Mouse (Mus musculus) G1E (cell line): ENCODE results near the gene Gm10181. TPM values are rescaled to one million over a fixed set of nuclear protein-coding genes. Genes with fewer than 3 reads are reported as not detected.

Experiments used
- ATAC-seq: 2 replicates; pipeline ENCODE4 v1.8.0; 2016; ENCODE audit warnings: mild to moderate bottlenecking; ENCODE audit not compliant: insufficient number of reproducible peaks, poor library complexity, low FRiP score, severe bottlenecking; ENCODE audit errors: extremely low read depth
- DNase-seq: peaks from one replicate; pipeline ENCODE4 v3.0.0; 2012; ENCODE audit warnings: low spot score
- H3K27me3 ChIP-seq: 2 replicates; pipeline ENCODE4 v1.6.1; 2012; ENCODE audit warnings: mild to moderate bottlenecking, low read length, inconsistent platforms; ENCODE audit not compliant: insufficient read depth
- H3K36me3 ChIP-seq: replicated peaks from 2 replicates; pipeline ENCODE3; 2012; ENCODE audit warnings: mild to moderate bottlenecking, inconsistent platforms
- H3K4me1 ChIP-seq: 2 replicates; pipeline ENCODE4 v1.6.1; 2012; ENCODE audit warnings: low read depth, low read length, inconsistent platforms, mixed read lengths; ENCODE audit not compliant: insufficient read depth
- H3K4me3 ChIP-seq: 2 replicates; pipeline ENCODE4 v1.5.1; 2012; ENCODE audit warnings: low read depth, mild to moderate bottlenecking, inconsistent platforms, low read length, moderate library complexity, mixed read lengths
- H3K9me3 ChIP-seq: replicated peaks from 2 replicates; pipeline ENCODE4 v1.6.1; 2012; ENCODE audit warnings: inconsistent platforms
- CTCF ChIP-seq: IDR thresholded peaks from 2 replicates; pipeline ENCODE4 v1.5.1; 2012; ENCODE audit warnings: low read depth, low read length, inconsistent platforms, mixed read lengths
- GATA1 ChIP-seq: IDR thresholded peaks from 2 replicates; pipeline ENCODE4 v1.6.1; 2012; ENCODE audit warnings: borderline replicate concordance, low read length, inconsistent platforms, mixed read lengths
- GATA2 ChIP-seq: IDR thresholded peaks from 2 replicates; pipeline ENCODE4 v1.6.1; 2012; ENCODE audit warnings: low read depth, low read length, inconsistent platforms, borderline replicate concordance
- POLR2AphosphoS5 ChIP-seq: IDR thresholded peaks from 2 replicates; pipeline ENCODE4 v1.6.1; 2012; ENCODE audit warnings: low read depth, low read length, inconsistent platforms; ENCODE audit not compliant: insufficient replicate concordance
- TAL1 ChIP-seq: conservative IDR thresholded peaks from 2 replicates; pipeline ENCODE4 v1.6.1; 2012; ENCODE audit warnings: low read depth, low read length, inconsistent platforms, mixed read lengths
- polyA plus RNA-seq: library from polyadenylated mRNA; stranded (reverse); fragments of >175 nt; gene quantifications from 2 replicates; pipeline ENCODE4 v1.2.3, GENCODE M21; 2012
- total RNA-seq, 2 experiments: library from RNA; stranded (forward) in 1 of 2; stranded (reverse) in 1 of 2; fragments of 200-1000 nt in 1 of 2; fragments of >200 nt in 1 of 2; fragmentation: Nextera tagmentation in 1 of 2; gene quantifications; 2 replicates each; pipeline ENCODE4 v1.2.3; 2014 to 2017

The Gm10181 gene
- total and polyA plus RNA-seq, 3 experiments, result not detected

DNA sequence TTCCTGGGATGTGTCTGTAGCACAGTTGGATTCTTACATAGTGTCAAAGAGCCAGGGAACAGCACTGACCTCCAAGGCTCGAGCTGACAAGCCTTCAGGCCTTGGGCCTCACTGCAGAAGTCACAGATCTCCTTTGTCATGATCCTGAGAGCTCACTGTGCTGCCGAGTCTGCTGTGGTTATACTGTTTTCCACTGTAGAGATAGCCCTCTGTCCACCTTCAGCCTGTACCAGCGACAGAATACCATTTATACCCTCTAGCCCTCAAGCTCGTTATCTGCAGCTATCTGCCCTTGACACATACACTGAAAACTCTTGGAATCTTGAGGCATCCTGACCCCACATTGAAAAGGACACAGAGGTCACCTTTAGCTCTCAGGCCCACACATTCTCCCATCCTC lies 37.3 kb upstream of the Gm10181 start:
- H3K9me3 ChIP-seq, result no peaks in the 10 kb centered on the region
- H3K4me3 ChIP-seq, result no peak overlapping the region
- DNase-seq (no peak), ATAC-seq (no peak)
- no peak for TF ChIP-seq CTCF
- TF ChIP-seq GATA2, result no peak
- TF ChIP-seq POLR2AphosphoS5, result no peak
- peaks cover 4% of the 10 kb centered on the region; the same call in 1 of the 2 replicates for H3K27me3 ChIP-seq
- H3K4me1 ChIP-seq, result no peaks in the 10 kb centered on the region
- H3K36me3 ChIP-seq, result no peaks in the 10 kb centered on the region

- TF ChIP-seq GATA2 (no peak), TAL1 (no peak), GATA1 (no peak), POLR2AphosphoS5 (no peak), CTCF (no peak)
- H3K4me3 ChIP-seq, result no peak overlapping the region
- DNase-seq (no peak), ATAC-seq (no peak)
- H3K9me3 ChIP-seq, result no peaks in the 10 kb centered on the region
- no peaks in the 10 kb centered on the region for H3K36me3 ChIP-seq
- H3K27me3 ChIP-seq, result no peaks in the 10 kb centered on the region
- H3K4me1 ChIP-seq, result no peaks in the 10 kb centered on the region
Measured at GRCm38 (mm10) chr9:25055650-25056376, 33.4 kb upstream of the Gm10181 start.

- H3K4me3 ChIP-seq, result no peak overlapping the region
- DNase-seq (no peak), ATAC-seq (no peak)
- no peak for TF ChIP-seq GATA2
- no peak for TF ChIP-seq CTCF
- TF ChIP-seq GATA1, result no peak
- no peak for TF ChIP-seq POLR2AphosphoS5
- no peak for TF ChIP-seq TAL1
- H3K27me3 ChIP-seq, result 0 out of 2 replicates have a peak, but pooled peaks cover 3% of the 10 kb centered on the region
- no peaks in the 10 kb centered on the region for H3K36me3 ChIP-seq
- H3K4me1 ChIP-seq, result no peaks in the 10 kb centered on the region
- no peaks in the 10 kb centered on the region for H3K9me3 ChIP-seq
Measured at GRCm38 (mm10) chr9:25058726-25059125, 30.5 kb upstream of the Gm10181 start.

DNA sequence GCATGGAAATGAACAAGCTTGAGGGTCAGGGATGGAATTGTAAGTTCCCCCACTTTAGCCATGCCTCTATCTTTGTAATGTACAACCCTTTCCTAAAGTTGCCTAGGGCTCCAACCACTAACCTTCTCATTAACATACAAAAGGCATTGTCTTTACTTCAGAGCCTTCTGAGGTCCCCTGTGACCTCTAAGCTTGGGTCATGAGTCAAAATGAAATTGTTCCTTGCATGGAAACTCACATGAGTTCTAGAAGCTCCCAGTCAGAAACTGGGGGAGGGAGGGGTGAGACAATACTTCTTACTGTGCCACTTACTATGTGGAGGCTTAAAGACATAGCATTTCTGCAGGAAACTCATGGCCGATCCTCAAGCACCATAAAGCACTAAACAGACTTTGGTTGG lies 16.6 kb upstream of the Gm10181 start:
- DNase-seq (no peak), ATAC-seq (no peak)
- Histone ChIP-seq H3K4me1 (no peaks in the 10 kb centered on the region), H3K36me3 (no peaks in the 10 kb centered on the region), H3K27me3 (0 out of 2 replicates have a peak, but pooled peaks cover 3% of the 10 kb centered on the region), H3K4me3 (no peak overlapping the region), H3K9me3 (no peaks in the 10 kb centered on the region)
- no peak for TF ChIP-seq CTCF
- TF ChIP-seq GATA2, result no peak
- TF ChIP-seq POLR2AphosphoS5, result no peak
- no peak for TF ChIP-seq GATA1
- TF ChIP-seq TAL1, result no peak

- no peak for DNase-seq
- Histone ChIP-seq H3K4me3 (no peak overlapping the region), H3K36me3 (no peaks in the 10 kb centered on the region), H3K9me3 (no peaks in the 10 kb centered on the region), H3K27me3 (no peaks in the 10 kb centered on the region; the same call in 1 of the 2 replicates), H3K4me1 (no peaks in the 10 kb centered on the region)
- TF ChIP-seq GATA2 (no peak), GATA1 (no peak), POLR2AphosphoS5 (no peak), TAL1 (no peak), CTCF (no peak)
- ATAC-seq, result no peak
Measured at GRCm38 (mm10) chr9:25075977-25076376, 13.2 kb upstream of the Gm10181 start.

GRCm38 (mm10) chr9:25076505-25076904 lies 12.7 kb upstream of the Gm10181 start:
- H3K9me3 ChIP-seq, result no peaks in the 10 kb centered on the region
- DNase-seq, result no peak
- H3K36me3 ChIP-seq, result no peaks in the 10 kb centered on the region
- ATAC-seq, result no peak
- no peak for TF ChIP-seq GATA2
- no peak for TF ChIP-seq TAL1
- TF ChIP-seq GATA1, result no peak
- TF ChIP-seq POLR2AphosphoS5, result no peak
- no peak for TF ChIP-seq CTCF
- no peak overlapping the region for H3K4me3 ChIP-seq
- H3K4me1 ChIP-seq, result no peaks in the 10 kb centered on the region
- no peaks in the 10 kb centered on the region; the same call in 1 of the 2 replicates for H3K27me3 ChIP-seq

- H3K36me3 ChIP-seq, result no peaks in the 10 kb centered on the region
- no peak for ATAC-seq
- no peak for DNase-seq
- H3K4me3 ChIP-seq, result no peak overlapping the region
- no peaks in the 10 kb centered on the region for H3K9me3 ChIP-seq
- TF ChIP-seq GATA1, result no peak
- no peak for TF ChIP-seq TAL1
- TF ChIP-seq CTCF, result no peak
- no peak for TF ChIP-seq POLR2AphosphoS5
- no peak for TF ChIP-seq GATA2
- no peaks in the 10 kb centered on the region for H3K4me1 ChIP-seq
- peaks cover 9% of the 10 kb centered on the region for H3K27me3 ChIP-seq
Measured at GRCm38 (mm10) chr9:25090853-25091252, 1.6 kb downstream of the Gm10181 start.
